Mouse (Mus musculus): ENCODE data around the gene Galk1. TPM values are rescaled to one million over a fixed set of nuclear protein-coding genes. Genes with fewer than 3 reads are reported as not detected.
"Not testable (repeated sequence)": the region's sequence is repeated elsewhere in the genome, so short reads cannot be mapped to it uniquely, and the experiment has no call there.

The Galk1 gene
- polyA plus RNA-seq, 1 experiment from 2014 or later, result 189 TPM

- Histone ChIP-seq H3K27me3 (no peaks in the 10 kb centered on the region), H3K4me2 (peak overlapping the region; percentile 72), H3K4me1 (peaks cover 18% of the 10 kb centered on the region), H3K9me3 (no peaks in the 10 kb centered on the region), H3K4me3 (peak overlapping the region; percentile 71), H3K27ac (peak overlapping the region; percentile 100), H3K36me3 (peaks cover 7% of the 10 kb centered on the region; the same call in 1 of the 2 replicates), H3K9ac (peak overlapping the region; percentile 95)
- no peak for ATAC-seq (ENCODE audit: insufficient number of reproducible peaks, insufficient read depth, low FRiP score, low TSS enrichment, low read depth)
- WGBS, result 80% methylated on average over 6 of the region's 6 CpGs
Observed at GRCm38 (mm10) chr11:116029086-116029865, 16.8 kb upstream of the Galk1 start.

- 78% methylated on average over 9 of the region's 9 CpGs for whole genome bisulfite sequencing
- Histone ChIP-seq H3K9ac (no peak overlapping the region), H3K27me3 (no peaks in the 10 kb centered on the region), H3K4me1 (peaks cover 18% of the 10 kb centered on the region), H3K9me3 (no peaks in the 10 kb centered on the region), H3K27ac (no peak overlapping the region), H3K4me2 (no peak overlapping the region), H3K36me3 (0 out of 2 replicates have a peak, but pooled peaks cover 6% of the 10 kb centered on the region), H3K4me3 (no peak overlapping the region)
- ATAC-seq (ENCODE audit: insufficient number of reproducible peaks, insufficient read depth, low FRiP score, low TSS enrichment, low read depth), result no peak
Observed at GRCm38 (mm10) chr11:116028177-116028865, 15.8 kb upstream of the Galk1 start.

GRCm38 (mm10) chr11:116027756-116028155 lies 15.2 kb upstream of the Galk1 start, which contains the start of gene H3f3b:
TSS of gene H3f3b (minus strand) at chr11:116027962.
- H3K9me3 ChIP-seq, result no peaks in the 10 kb centered on the region
- no peak within 1 kb of the TSS for H3K27ac ChIP-seq
- H3K9ac ChIP-seq, result no peak within 1 kb of the TSS
- H3K4me2 ChIP-seq, result no peak within 1 kb of the TSS
- no peak for ATAC-seq (ENCODE audit: insufficient number of reproducible peaks, insufficient read depth, low FRiP score, low TSS enrichment, low read depth)
- H3K27me3 ChIP-seq, result no peaks in the 10 kb centered on the region
- 0 out of 2 replicates have a peak, but pooled peaks cover 3% of the 10 kb centered on the region for H3K36me3 ChIP-seq
- H3K4me3 ChIP-seq, result no peak within 1 kb of the TSS
- 76% methylated on average over 4 of the region's 4 CpGs for WGBS
- H3K4me1 ChIP-seq, result peaks cover 17% of the 10 kb centered on the region

- Histone ChIP-seq H3K4me2 (no peak overlapping the region), H3K9ac (no peak overlapping the region), H3K4me3 (no peak overlapping the region), H3K27ac (peak overlapping the region; percentile 72), H3K9me3 (no peaks in the 10 kb centered on the region), H3K4me1 (peaks cover 11% of the 10 kb centered on the region), H3K27me3 (no peaks in the 10 kb centered on the region), H3K36me3 (peaks cover 17% of the 10 kb centered on the region)
- 90% methylated on average over 3 of the region's 3 CpGs for WGBS
- ATAC-seq (ENCODE audit: insufficient number of reproducible peaks, insufficient read depth, low FRiP score, low TSS enrichment, low read depth), result no peak
Observed at GRCm38 (mm10) chr11:116025056-116025845, 12.7 kb upstream of the Galk1 start.

GRCm38 (mm10) chr11:116024356-116024808 lies 11.9 kb upstream of the Galk1 start:
- peak overlapping the region; percentile 91 for H3K4me3 ChIP-seq
- no peaks in the 10 kb centered on the region for H3K27me3 ChIP-seq
- H3K9me3 ChIP-seq, result no peaks in the 10 kb centered on the region
- H3K9ac ChIP-seq, result peak overlapping the region; percentile 99
- peak overlapping the region; percentile 99 for H3K27ac ChIP-seq
- ATAC-seq (ENCODE audit: insufficient number of reproducible peaks, insufficient read depth, low FRiP score, low TSS enrichment, low read depth), result peak; percentile 96
- peaks cover 8% of the 10 kb centered on the region for H3K4me1 ChIP-seq
- H3K4me2 ChIP-seq, result peak overlapping the region; percentile 74; the same call in 1 of the 2 replicates
- WGBS, result under 1% methylated on average over 37 of the region's 37 CpGs
- H3K36me3 ChIP-seq, result peaks cover 17% of the 10 kb centered on the region

- Histone ChIP-seq H3K36me3 (peaks cover 17% of the 10 kb centered on the region), H3K27me3 (no peaks in the 10 kb centered on the region), H3K9me3 (no peaks in the 10 kb centered on the region), H3K4me3 (peak overlapping the region; percentile 91), H3K9ac (peak overlapping the region; percentile 99), H3K4me1 (peaks cover 8% of the 10 kb centered on the region), H3K27ac (peak overlapping the region; percentile 99), H3K4me2 (peak overlapping the region; percentile 74)
- under 1% methylated on average over 55 of the region's 57 CpGs for WGBS
- peak; percentile 60 for ATAC-seq (ENCODE audit: insufficient number of reproducible peaks, insufficient read depth, low FRiP score, low TSS enrichment, low read depth)
Observed at GRCm38 (mm10) chr11:116023771-116024355, 11.3 kb upstream of the Galk1 start.

GRCm38 (mm10) chr11:116023074-116023770 lies 10.7 kb upstream of the Galk1 start:
- H3K4me1 ChIP-seq; H3K9me3 ChIP-seq; H3K27me3 ChIP-seq; ATAC-seq (ENCODE audit: insufficient number of reproducible peaks, insufficient read depth, low FRiP score, low TSS enrichment, low read depth): not testable (repeated sequence)
- WGBS, result 5% methylated on average over 18 of the region's 18 CpGs
- Histone ChIP-seq H3K4me3 (peak overlapping the region; percentile 91), H3K27ac (peak overlapping the region; percentile 99), H3K36me3 (peaks cover 17% of the 10 kb centered on the region), H3K9ac (peak overlapping the region; percentile 99), H3K4me2 (peak overlapping the region; percentile 74)

- H3K9me3 ChIP-seq, result no peaks in the 10 kb centered on the region
- peaks cover 17% of the 10 kb centered on the region for H3K36me3 ChIP-seq
- ATAC-seq (ENCODE audit: insufficient number of reproducible peaks, insufficient read depth, low FRiP score, low TSS enrichment, low read depth), result no peak
- peak overlapping the region; percentile 91 for H3K4me3 ChIP-seq
- H3K9ac ChIP-seq, result peak overlapping the region; percentile 65
- no peaks in the 10 kb centered on the region for H3K27me3 ChIP-seq
- peaks cover 8% of the 10 kb centered on the region for H3K4me1 ChIP-seq
- peak overlapping the region; percentile 74 for H3K4me2 ChIP-seq
- no peak overlapping the region for H3K27ac ChIP-seq
- WGBS, result 56% methylated on average over 4 of the region's 4 CpGs
Observed at GRCm38 (mm10) chr11:116022256-116022780, 9.8 kb upstream of the Galk1 start.

GRCm38 (mm10) chr11:116021328-116022220 lies 9.1 kb upstream of the Galk1 start:
- no peaks in the 10 kb centered on the region for H3K9me3 ChIP-seq
- H3K27ac ChIP-seq, result peak overlapping the region; percentile 33
- no peak for ATAC-seq (ENCODE audit: insufficient number of reproducible peaks, insufficient read depth, low FRiP score, low TSS enrichment, low read depth)
- 79% methylated on average over 6 of the region's 6 CpGs for WGBS
- no peak overlapping the region for H3K9ac ChIP-seq
- no peaks in the 10 kb centered on the region for H3K27me3 ChIP-seq
- H3K36me3 ChIP-seq, result peaks cover 17% of the 10 kb centered on the region
- peaks cover 8% of the 10 kb centered on the region for H3K4me1 ChIP-seq
- H3K4me3 ChIP-seq, result peak overlapping the region; percentile 19
- H3K4me2 ChIP-seq, result peak overlapping the region; percentile 74

GRCm38 (mm10) chr11:116020519-116020922 lies 8.0 kb upstream of the Galk1 start:
- no peak overlapping the region for H3K4me3 ChIP-seq
- no peak overlapping the region for H3K9ac ChIP-seq
- no peak overlapping the region for H3K4me2 ChIP-seq
- no peaks in the 10 kb centered on the region for H3K27me3 ChIP-seq
- peaks cover 17% of the 10 kb centered on the region for H3K36me3 ChIP-seq
- peak overlapping the region; percentile 33; the same call in 1 of the 2 replicates for H3K27ac ChIP-seq
- H3K4me1 ChIP-seq, result peaks cover 8% of the 10 kb centered on the region
- ATAC-seq (ENCODE audit: insufficient number of reproducible peaks, insufficient read depth, low FRiP score, low TSS enrichment, low read depth), result no peak
- 43% methylated on average over 1 of the region's 1 CpGs for WGBS
- no peaks in the 10 kb centered on the region for H3K9me3 ChIP-seq
